Mouse (Mus musculus) cerebellum, adult 2 months (tissue): ENCODE measurements around the gene Dbndd1. TPM values are rescaled to one million over a fixed set of nuclear protein-coding genes. Genes with fewer than 3 reads are reported as not detected.
"Not testable (repeated sequence)": the region's sequence is repeated elsewhere in the genome, so short reads cannot be mapped to it uniquely, and the experiment has no call there.

ENCODE experiments used
- DNase-seq, 2 experiments: peaks; one replicate each; pipeline ENCODE4 v3.0.0; 2021
- H3K27ac ChIP-seq: fragments of 200-500 bp; 2 replicates; pipeline ENCODE4 v1.5.1; 2012; ENCODE audit warnings: low read length, control low read depth, inconsistent platforms; ENCODE audit not compliant: insufficient read depth
- H3K27me3 ChIP-seq: fragments of 200-500 bp; 2 replicates; pipeline ENCODE4 v1.6.1; 2012; ENCODE audit warnings: inconsistent platforms, mild to moderate bottlenecking, low read length, moderate library complexity; ENCODE audit not compliant: control insufficient read depth, insufficient read depth
- H3K4me1 ChIP-seq: fragments of 200-500 bp; 2 replicates; pipeline ENCODE4 v1.6.1; 2011; ENCODE audit warnings: low read length; ENCODE audit not compliant: control insufficient read depth, insufficient read depth
- H3K4me3 ChIP-seq: fragments of 200-500 bp; replicated peaks from 2 replicates; pipeline ENCODE3; 2011; ENCODE audit warnings: mild to moderate bottlenecking, low read depth, low read length, control low read depth; ENCODE audit not compliant: insufficient read depth
- CTCF ChIP-seq: fragments of 200-500 bp; IDR thresholded peaks from 2 replicates; pipeline ENCODE4 v1.5.1; 2011; ENCODE audit warnings: low read depth, mild to moderate bottlenecking, control low read depth, low read length, moderate library complexity, borderline replicate concordance; ENCODE audit not compliant: insufficient read depth
- POLR2A ChIP-seq: fragments of 200-500 bp; IDR thresholded peaks from 2 replicates; pipeline ENCODE4 v1.6.1; 2011; ENCODE audit warnings: low read length, control low read depth, borderline replicate concordance; ENCODE audit not compliant: insufficient read depth
- WGBS: fragments of 180-500 bp; shearing (Covaris S2); methylation state at CpG from one replicate; pipeline ENCODE4 v1.1.7; 2018; 5-methylcytosine and 5-hydroxymethylcytosine counted together
- polyA plus RNA-seq: library from polyadenylated mRNA; depleted of rRNA; stranded (reverse); fragments of >200 nt; gene quantifications from 2 replicates; pipeline ENCODE4 v1.2.3, GENCODE M21; 2012

Dbndd1 gene
- polyA plus RNA-seq, 1 experiment = 39.5 TPM

GRCm38 (mm10) chr8:123491280-123492075 is 23.8 kb downstream of the Dbndd1 start:
- DNase-seq = no peak
- no peak for TF ChIP-seq POLR2A
- TF ChIP-seq CTCF = no peak
- H3K4me1 ChIP-seq = no peaks in the 10 kb centered on the region
- no peaks in the 10 kb centered on the region for H3K27me3 ChIP-seq
- 87% methylated on average over 15 of the region's 15 CpGs for WGBS
- H3K4me3 ChIP-seq = no peak overlapping the region
- H3K27ac ChIP-seq = no peak overlapping the region

- Histone ChIP-seq H3K4me3 (no peak overlapping the region), H3K27ac (no peak overlapping the region), H3K27me3 (no peaks in the 10 kb centered on the region), H3K4me1 (peaks cover 6% of the 10 kb centered on the region; the same call in 1 of the 2 replicates)
- DNase-seq = no peak
- TF ChIP-seq CTCF = peak; percentile 53; the same call in 1 of the 2 replicates
- no peak for TF ChIP-seq POLR2A
- WGBS = 85% methylated on average over 7 of the region's 7 CpGs
Measured at GRCm38 (mm10) chr8:123482627-123483026, 32.6 kb downstream of the Dbndd1 start.

GRCm38 (mm10) chr8:123478456-123479218 is 36.6 kb downstream of the Dbndd1 start:
- Histone ChIP-seq H3K4me1 (peaks cover 10% of the 10 kb centered on the region; the same call in 1 of the 2 replicates), H3K27ac (peak overlapping the region; percentile 85; the same call in 1 of the 2 replicates), H3K4me3 (peak overlapping the region; percentile 92), H3K27me3 (no peaks in the 10 kb centered on the region)
- peak in 1 of 2 experiments; percentile 24 for DNase-seq
- 26% methylated on average over 16 of the region's 16 CpGs for WGBS
- no peak for TF ChIP-seq CTCF
- no peak for TF ChIP-seq POLR2A

- H3K4me3 ChIP-seq = peak within 1 kb of the TSS; percentile 92
- peak within 1 kb of the TSS; percentile 85 for H3K27ac ChIP-seq
- DNase-seq = peak; percentile 95 to 97
- H3K4me1 ChIP-seq = peaks cover 10% of the 10 kb centered on the region; the same call in 1 of the 2 replicates
- WGBS = under 1% methylated on average over 58 of the region's 58 CpGs
- no peaks in the 10 kb centered on the region for H3K27me3 ChIP-seq
- TF ChIP-seq CTCF (no peak), POLR2A (peak; percentile 74)
Measured at GRCm38 (mm10) chr8:123477737-123478258, 37.5 kb downstream of the Dbndd1 start, which contains the start of gene Afg3l1. Gene Afg3l1, plus strand, starts transcription at chr8:123477903.

GRCm38 (mm10) chr8:123476911-123477736 is 38.1 kb downstream of the Dbndd1 start:
- TF ChIP-seq CTCF (no peak), POLR2A (no peak)
- DNase-seq = no peak
- Histone ChIP-seq H3K27me3 (no peaks in the 10 kb centered on the region), H3K27ac (peak overlapping the region; percentile 67), H3K4me3 (peak overlapping the region; percentile 92), H3K4me1 (peaks cover 10% of the 10 kb centered on the region; the same call in 1 of the 2 replicates)
- WGBS = 5% methylated on average over 34 of the region's 34 CpGs

GRCm38 (mm10) chr8:123474549-123474948 is 40.7 kb downstream of the Dbndd1 start:
- 64% methylated on average over 5 of the region's 5 CpGs for WGBS
- H3K4me3 ChIP-seq, H3K27me3 ChIP-seq, H3K4me1 ChIP-seq, H3K27ac ChIP-seq, DNase-seq: not testable (repeated sequence)

GRCm38 (mm10) chr8:123472991-123473390 is 42.3 kb downstream of the Dbndd1 start:
- not testable (repeated sequence) for H3K27ac ChIP-seq, H3K27me3 ChIP-seq, H3K4me3 ChIP-seq, DNase-seq, H3K4me1 ChIP-seq
- 74% methylated on average over 6 of the region's 6 CpGs for WGBS
